Mouse (Mus musculus) forebrain, embryonic 11.5 days (tissue): ENCODE measurements around the gene Cars2. TPM values are rescaled to one million over a fixed set of nuclear protein-coding genes. Genes with fewer than 3 reads are reported as not detected.
"Not testable (repeated sequence)": the region's sequence is repeated elsewhere in the genome, so short reads cannot be mapped to it uniquely, and the experiment has no call there.

Source experiments
- ATAC-seq: fragments of 200-750 bp; cut with Nextera tagmentation; replicated peaks from 2 replicates; pipeline ENCODE4 v1.8.0; 2017; ENCODE audit warnings: moderate TSS enrichment; ENCODE audit not compliant: low FRiP score
- DNase-seq: peaks from one replicate; pipeline ENCODE4 v3.0.0-alpha.2; 2017; ENCODE audit warnings: low spot score
- H3K27ac ChIP-seq: fragments of 300-500 bp; sonication (generic); 2 replicates; pipeline ENCODE4 v1.5.1; 2014; ENCODE audit warnings: low read depth, low read length
- H3K27me3 ChIP-seq: fragments of 300-500 bp; sonication (generic); 2 replicates; pipeline ENCODE4 v1.6.1; 2014; ENCODE audit warnings: mild to moderate bottlenecking, low read length, mixed read lengths; ENCODE audit not compliant: control insufficient read depth, insufficient read depth
- H3K36me3 ChIP-seq: fragments of 300-500 bp; sonication (generic); 2 replicates; pipeline ENCODE4 v1.6.1; 2014; ENCODE audit warnings: mild to moderate bottlenecking, low read length, moderate library complexity, mixed read lengths; ENCODE audit not compliant: control insufficient read depth, insufficient read depth
- H3K4me1 ChIP-seq: fragments of 300-500 bp; sonication (generic); replicated peaks from 2 replicates; pipeline ENCODE4 v1.6.1; 2014; ENCODE audit warnings: low read length, mixed read lengths; ENCODE audit not compliant: control insufficient read depth, insufficient read depth
- H3K4me2 ChIP-seq: fragments of 300-500 bp; sonication (generic); 2 replicates; pipeline ENCODE4 v1.6.1; 2014; ENCODE audit warnings: low read depth, mild to moderate bottlenecking, low read length, moderate library complexity, mixed read lengths; ENCODE audit not compliant: severe bottlenecking
- H3K4me3 ChIP-seq: fragments of 300-500 bp; sonication (generic); 2 replicates; pipeline ENCODE4 v1.5.1; 2014; ENCODE audit warnings: low read depth, low read length
- H3K9ac ChIP-seq: fragments of 300-500 bp; sonication (generic); 2 replicates; pipeline ENCODE4 v1.6.1; 2014; ENCODE audit warnings: low read length
- H3K9me3 ChIP-seq: fragments of 300-500 bp; sonication (generic); 2 replicates; pipeline ENCODE4 v1.6.1; 2016; ENCODE audit warnings: low read length, mixed read lengths; ENCODE audit not compliant: control insufficient read depth
- WGBS: fragments of 180-500 bp; shearing (Covaris S2); extraction: QIAGEN DNeasy Blood & Tissue Kit; methylation state at CpG from one replicate; pipeline ENCODE4 v1.1.7; 2014; 5-methylcytosine and 5-hydroxymethylcytosine counted together
- polyA plus RNA-seq: library from polyadenylated mRNA; unstranded; fragments of >200 nt; fragmentation: Nextera tagmentation; extraction: Ambion mirVana; gene quantifications from 2 replicates; pipeline ENCODE4 v1.2.1, GENCODE M21; 2014

Gene Cars2
- polyA plus RNA-seq, 1 experiment from 2014 or later = 19.9 TPM

GRCm38 (mm10) chr8:11470694-11471093 is 79.9 kb downstream of the Cars2 start:
- Histone ChIP-seq H3K4me1 (peaks cover 7% of the 10 kb centered on the region; the same call in 1 of the 2 replicates), H3K27me3 (peaks cover 12% of the 10 kb centered on the region), H3K9me3 (no peaks in the 10 kb centered on the region), H3K4me3 (no peak overlapping the region), H3K4me2 (no peak overlapping the region), H3K27ac (no peak overlapping the region), H3K36me3 (no peaks in the 10 kb centered on the region), H3K9ac (no peak overlapping the region)
- 72% methylated on average over 7 of the region's 7 CpGs for WGBS
- ATAC-seq = no peak
- no peak for DNase-seq

DNA sequence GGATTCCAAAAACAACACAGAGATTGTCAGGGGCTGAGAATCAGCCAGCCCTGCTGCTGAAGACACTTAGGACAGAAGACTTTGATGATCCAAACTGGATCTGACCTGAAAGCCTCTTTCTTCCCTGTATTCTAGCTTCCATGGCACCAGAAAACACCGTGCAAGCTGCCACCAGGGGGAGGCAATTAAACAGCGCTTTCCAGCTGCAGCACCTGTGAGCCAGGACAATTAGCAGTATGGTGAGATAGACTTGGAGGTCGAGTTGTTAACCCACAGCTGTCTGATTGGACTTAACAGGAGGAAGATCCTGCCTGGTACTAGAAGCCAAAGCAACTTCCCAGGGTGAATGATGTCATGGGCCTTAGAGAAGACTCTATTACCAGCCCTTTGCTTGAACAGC is 81.5 kb downstream of the Cars2 start:
- no peaks in the 10 kb centered on the region for H3K9me3 ChIP-seq
- WGBS = 8% methylated on average over 3 of the region's 3 CpGs

DNA sequence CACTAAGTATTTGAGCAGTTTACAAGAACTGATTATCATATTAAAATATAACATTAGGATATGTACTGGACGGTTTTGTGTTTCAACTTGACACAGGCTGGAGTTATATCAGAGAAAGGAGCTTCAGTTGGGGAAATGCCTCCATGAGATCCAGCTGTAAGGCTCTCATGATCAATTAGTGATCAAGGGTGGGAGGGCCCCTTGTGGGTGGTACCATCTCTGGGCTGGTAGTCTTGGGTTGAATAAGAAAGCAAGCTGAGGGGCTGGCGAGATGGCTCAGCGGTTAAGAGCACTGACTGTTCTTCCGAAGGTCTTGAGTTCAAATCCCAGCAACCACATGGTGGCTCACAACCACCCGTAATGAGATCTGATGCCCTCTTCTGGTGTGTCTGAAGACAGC is 84.1 kb downstream of the Cars2 start:
- not testable (repeated sequence) for H3K4me2 ChIP-seq, H3K4me3 ChIP-seq, H3K27me3 ChIP-seq, H3K9me3 ChIP-seq, H3K9ac ChIP-seq, DNase-seq, ATAC-seq, H3K4me1 ChIP-seq, H3K36me3 ChIP-seq, H3K27ac ChIP-seq
- 64% methylated on average over 4 of the region's 5 CpGs for WGBS

More for the DNA sequence above, 81.5 kb downstream of the Cars2 start:
- no peak for ATAC-seq
- Histone ChIP-seq H3K27ac (no peak overlapping the region), H3K4me2 (no peak overlapping the region), H3K27me3 (no peaks in the 10 kb centered on the region), H3K4me3 (no peak overlapping the region), H3K36me3 (no peaks in the 10 kb centered on the region), H3K9ac (no peak overlapping the region), H3K4me1 (peaks cover 7% of the 10 kb centered on the region; the same call in 1 of the 2 replicates)
- DNase-seq = no peak

DNA sequence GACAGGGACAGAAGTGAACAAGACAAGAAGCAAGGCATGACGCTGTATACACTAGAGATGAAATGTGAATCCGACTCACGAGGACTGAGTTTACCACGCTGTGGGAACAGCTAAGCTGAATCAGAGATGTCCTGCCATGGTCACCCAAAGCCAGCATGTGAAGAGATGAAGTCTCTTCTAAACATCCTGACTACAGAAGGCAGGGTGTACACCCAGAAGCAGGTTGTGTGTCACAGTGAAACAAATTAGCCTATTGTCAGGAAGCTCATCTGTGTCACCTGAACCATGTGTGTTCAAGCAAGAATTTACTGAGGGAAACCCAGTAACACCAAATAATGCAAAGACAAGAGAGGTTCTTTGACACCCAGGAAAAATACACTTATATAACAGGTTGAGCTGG is 85.0 kb downstream of the Cars2 start:
- no peak overlapping the region for H3K9ac ChIP-seq
- no peaks in the 10 kb centered on the region for H3K36me3 ChIP-seq
- no peak for ATAC-seq
- peaks cover 3% of the 10 kb centered on the region; the same call in 1 of the 2 replicates for H3K4me1 ChIP-seq
- WGBS = 80% methylated on average over 4 of the region's 4 CpGs
- H3K27me3 ChIP-seq = no peaks in the 10 kb centered on the region
- H3K4me2 ChIP-seq = no peak overlapping the region
- H3K4me3 ChIP-seq = no peak overlapping the region
- no peaks in the 10 kb centered on the region for H3K9me3 ChIP-seq
- DNase-seq = no peak
- no peak overlapping the region for H3K27ac ChIP-seq

DNA sequence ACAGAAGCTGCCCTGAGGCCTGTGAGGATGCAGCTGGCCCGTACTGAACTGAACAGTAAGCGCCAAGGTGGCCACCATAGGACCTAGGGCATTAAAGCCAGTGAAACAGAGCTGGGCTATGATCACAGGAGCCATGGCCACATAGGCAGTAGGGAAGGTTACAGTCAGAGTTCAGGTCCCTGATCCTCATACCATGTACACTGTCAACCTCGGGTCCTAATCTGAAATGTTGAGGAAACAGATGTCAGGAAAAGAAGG is 85.9 kb downstream of the Cars2 start:
- WGBS = 87% methylated on average over 3 of the region's 3 CpGs
- peaks cover 3% of the 10 kb centered on the region; the same call in 1 of the 2 replicates for H3K4me1 ChIP-seq
- H3K9ac ChIP-seq = no peak overlapping the region
- no peak overlapping the region for H3K27ac ChIP-seq
- H3K36me3 ChIP-seq = no peaks in the 10 kb centered on the region
- H3K4me2 ChIP-seq = no peak overlapping the region
- ATAC-seq (no peak), DNase-seq (no peak)
- no peaks in the 10 kb centered on the region for H3K9me3 ChIP-seq
- no peaks in the 10 kb centered on the region for H3K27me3 ChIP-seq
- no peak overlapping the region for H3K4me3 ChIP-seq

Other genes with a start within 250 kb of the Cars2 start
- gene Col4a2, start 238.0 kb downstream of the Cars2 start, polyA plus RNA-seq = 40.4 and 45.4 TPM in 2 replicates
- gene Col4a1, start 238.0 kb downstream of the Cars2 start, polyA plus RNA-seq = 118 and 130 TPM in 2 replicates
- 0.53 and 0.75 TPM in 2 replicates for gene Rab20, start 72.1 kb downstream of the Cars2 start, polyA plus RNA-seq
- gene Naxd, start 53.3 kb downstream of the Cars2 start, polyA plus RNA-seq = 99.2 and 110 TPM in 2 replicates
- 42.9 and 46.8 TPM in 2 replicates for gene Ing1, start 4.8 kb upstream of the Cars2 start, polyA plus RNA-seq
- gene Ankrd10, start 85.0 kb upstream of the Cars2 start, polyA plus RNA-seq = 133 and 143 TPM in 2 replicates
- gene 1700016D06Rik, start 150.3 kb upstream of the Cars2 start, polyA plus RNA-seq = not detected in 2 replicates
- 81.9 and 87.3 TPM in 2 replicates for gene Arhgef7, start 176.9 kb upstream of the Cars2 start, polyA plus RNA-seq